Mouse (Mus musculus) ES-E14 (cell line): ENCODE measurements around the gene Cul4a. TPM values are rescaled to one million over a fixed set of nuclear protein-coding genes. Genes with fewer than 3 reads are reported as not detected.

Experiments used
- DNase-seq: peaks from one replicate; pipeline ENCODE4 v3.0.0-alpha.2; 2013; ENCODE audit warnings: low read depth, low spot score
- H3K27ac ChIP-seq: 2 replicates; pipeline ENCODE4 v1.5.1; 2012; ENCODE audit warnings: low read depth, mild to moderate bottlenecking, low read length, moderate library complexity, mixed read lengths; ENCODE audit not compliant: poor library complexity, insufficient read depth, severe bottlenecking
- H3K36me3 ChIP-seq: 2 replicates; pipeline ENCODE4 v1.6.1; 2012; ENCODE audit warnings: mild to moderate bottlenecking, low read length, moderate library complexity, mixed read lengths; ENCODE audit not compliant: control insufficient read depth, poor library complexity, insufficient read depth, severe bottlenecking
- H3K4me1 ChIP-seq, 2 experiments: fragments of 150-350 bp in 1 of 2; sonication (generic) in 1 of 2; 2 replicates each; pipeline ENCODE4 v1.6.1; 2012; ENCODE audit warnings: low read length in 2 of 2, mild to moderate bottlenecking in 1 of 2, mixed read lengths in 1 of 2; ENCODE audit not compliant: control insufficient read depth in 2 of 2, insufficient read depth in 2 of 2, poor library complexity in 1 of 2
- H3K4me3 ChIP-seq, 2 experiments: fragments of 150-350 bp in 1 of 2; sonication (generic) in 1 of 2; 2 replicates each; pipeline ENCODE4 v1.5.1; 2012; ENCODE audit warnings: low read length in 2 of 2, low read depth in 1 of 2, mild to moderate bottlenecking in 1 of 2, mixed read lengths in 1 of 2; ENCODE audit not compliant: insufficient read depth in 1 of 2, poor library complexity in 1 of 2, severe bottlenecking in 1 of 2
- H3K9ac ChIP-seq: 2 replicates; pipeline ENCODE4 v1.6.1; 2012; ENCODE audit warnings: low read depth, mild to moderate bottlenecking, low read length, mixed read lengths; ENCODE audit not compliant: poor library complexity, insufficient read depth, severe bottlenecking
- H3K9me3 ChIP-seq: fragments of 150-350 bp; sonication (generic); 2 replicates; pipeline ENCODE4 v1.6.1; 2012; ENCODE audit warnings: low read depth, mild to moderate bottlenecking, low read length; ENCODE audit not compliant: control insufficient read depth, insufficient read depth
- CHD2 ChIP-seq: IDR thresholded peaks from 2 replicates; pipeline ENCODE4 v1.6.1; 2014; ENCODE audit warnings: mild to moderate bottlenecking, low read depth, low read length, inconsistent platforms
- HCFC1 ChIP-seq: IDR thresholded peaks from 2 replicates; pipeline ENCODE4 v1.6.1; 2012; ENCODE audit warnings: low read length, inconsistent platforms, borderline replicate concordance; ENCODE audit not compliant: insufficient read depth
- MAFK ChIP-seq: IDR thresholded peaks from 2 replicates; pipeline ENCODE4 v1.6.1; 2014; ENCODE audit warnings: mild to moderate bottlenecking, low read depth, low read length, inconsistent platforms; ENCODE audit not compliant: insufficient read depth
- ZC3H11A ChIP-seq: IDR thresholded peaks from 2 replicates; pipeline ENCODE4 v1.6.1; 2012; ENCODE audit warnings: low read depth, mild to moderate bottlenecking, inconsistent platforms, low read length, borderline replicate concordance
- ZNF384 ChIP-seq: IDR thresholded peaks from 2 replicates; pipeline ENCODE4 v1.6.1; 2012; ENCODE audit warnings: low read depth, low read length, inconsistent platforms
- in situ Hi-C, 2 experiments: fragments of 600-800 bp; cut with MboI; formaldehyde crosslinking; loops; one replicate each; pipeline ENCODE4 v1.15.1; 2025; ENCODE audit warnings: low sequenced_read_pairs in 2 of 2, inconsistent platforms in 1 of 2; ENCODE audit not compliant: unreplicated experiment in 2 of 2
- total RNA-seq: library from RNA; depleted of rRNA; stranded (reverse); fragments of 300-350 nt; gene quantifications from 2 replicates; pipeline ENCODE4 v1.2.3, GENCODE M21; 2012; rRNA removed

Cul4a gene
- total RNA-seq, 1 experiment: 42.7 TPM

DNA sequence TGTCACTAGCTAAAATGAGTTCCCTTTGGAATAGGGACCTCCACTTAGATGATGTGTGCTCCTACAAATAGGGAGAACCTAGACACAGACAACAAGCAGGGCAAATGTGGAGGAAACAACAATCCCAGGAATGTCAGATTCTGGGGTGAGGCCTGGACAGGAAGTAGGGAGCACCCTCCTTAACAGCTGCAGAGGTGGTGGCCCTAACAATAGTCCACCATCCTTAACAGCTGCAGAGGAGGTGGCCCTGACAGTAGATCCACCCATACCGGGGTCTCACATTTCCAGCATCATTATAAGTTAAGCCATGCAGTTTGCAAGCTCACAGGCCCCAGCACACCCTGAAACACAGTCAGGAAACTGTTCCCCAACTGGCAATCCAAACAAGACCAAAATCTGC lies 83.4 kb downstream of the Cul4a start:
- no peak overlapping the region for H3K9ac ChIP-seq
- peaks cover 57% of the 10 kb centered on the region for H3K36me3 ChIP-seq
- DNase-seq: no peak
- TF ChIP-seq HCFC1 (no peak), ZNF384 (no peak), MAFK (no peak), CHD2 (no peak), ZC3H11A (no peak)
- H3K4me3 ChIP-seq: no peak overlapping the region
- no peaks in the 10 kb centered on the region for H3K9me3 ChIP-seq
- H3K27ac ChIP-seq: no peak overlapping the region
- peaks cover 0 to 4% of the 10 kb centered on the region in 2 experiments; a peak in 1 of 4 replicates for H3K4me1 ChIP-seq
- in situ Hi-C loops: no loop called here

DNA sequence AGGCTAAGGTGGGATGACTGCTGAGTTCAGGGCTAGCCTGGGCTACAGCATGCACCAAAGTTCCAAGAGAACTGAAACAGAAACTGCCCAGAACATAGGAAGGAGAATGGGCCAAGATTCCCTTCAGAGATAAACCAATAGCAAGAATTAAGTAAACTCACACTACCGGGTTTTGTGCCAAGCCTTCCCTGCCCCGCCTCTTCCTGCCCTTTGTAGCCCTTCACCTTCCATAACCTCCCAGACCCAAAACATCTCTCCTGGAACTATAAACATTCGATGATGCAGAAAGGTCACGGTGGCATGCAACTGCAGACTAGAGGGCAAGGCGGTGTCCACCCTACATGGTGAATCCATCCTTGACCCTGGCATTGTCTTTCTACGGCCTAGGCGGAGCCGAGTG lies 84.8 kb downstream of the Cul4a start:
- TF ChIP-seq ZNF384 (no peak), MAFK (no peak), CHD2 (no peak), ZC3H11A (no peak), HCFC1 (no peak)
- Histone ChIP-seq H3K36me3 (peaks cover 45% of the 10 kb centered on the region), H3K9ac (no peak overlapping the region), H3K4me1 (peaks cover 2 to 4% of the 10 kb centered on the region in 2 experiments; a peak in 1 of 4 replicates), H3K4me3 (peak overlapping the region in 1 of 2 experiments; percentile 37; a peak in 2 of 4 replicates), H3K27ac (no peak overlapping the region), H3K9me3 (no peaks in the 10 kb centered on the region)
- in situ Hi-C loops: no loop called here
- no peak for DNase-seq

DNA sequence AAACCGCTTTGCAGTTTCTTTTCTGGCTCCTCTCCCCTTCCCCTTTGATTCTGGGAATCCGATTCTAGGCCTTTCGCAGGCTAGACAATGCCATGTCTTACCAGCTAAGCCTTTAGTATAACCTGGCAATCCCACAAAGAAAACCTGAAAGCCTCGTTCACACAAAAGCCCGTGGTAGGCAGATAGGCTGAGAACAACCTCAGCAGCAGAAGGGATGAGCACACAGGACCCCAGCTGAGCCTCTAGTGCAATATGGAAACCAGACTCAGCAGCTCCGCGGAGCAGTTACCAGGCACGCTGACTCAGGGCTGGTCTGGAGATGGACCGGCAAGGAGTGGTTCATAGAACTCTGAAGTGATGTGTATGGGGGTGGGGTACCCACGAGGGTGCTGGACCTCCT lies 89.4 kb downstream of the Cul4a start:
- peak overlapping the region; percentile 41; the same call in 1 of the 2 replicates for H3K9ac ChIP-seq
- no peak for TF ChIP-seq HCFC1
- TF ChIP-seq ZNF384: no peak
- no peak for TF ChIP-seq CHD2
- TF ChIP-seq MAFK: no peak
- TF ChIP-seq ZC3H11A: no peak
- H3K9me3 ChIP-seq: no peaks in the 10 kb centered on the region
- DNase-seq: no peak
- peak overlapping the region; percentile 41; the same call in 1 of the 2 replicates for H3K27ac ChIP-seq
- H3K4me1 ChIP-seq: peaks cover 2 to 18% of the 10 kb centered on the region in 2 experiments; a peak in 3 of 4 replicates
- H3K4me3 ChIP-seq: peak overlapping the region; percentile 20 to 28
- peaks cover 32% of the 10 kb centered on the region for H3K36me3 ChIP-seq
- in situ Hi-C loops: no loop called here

DNA sequence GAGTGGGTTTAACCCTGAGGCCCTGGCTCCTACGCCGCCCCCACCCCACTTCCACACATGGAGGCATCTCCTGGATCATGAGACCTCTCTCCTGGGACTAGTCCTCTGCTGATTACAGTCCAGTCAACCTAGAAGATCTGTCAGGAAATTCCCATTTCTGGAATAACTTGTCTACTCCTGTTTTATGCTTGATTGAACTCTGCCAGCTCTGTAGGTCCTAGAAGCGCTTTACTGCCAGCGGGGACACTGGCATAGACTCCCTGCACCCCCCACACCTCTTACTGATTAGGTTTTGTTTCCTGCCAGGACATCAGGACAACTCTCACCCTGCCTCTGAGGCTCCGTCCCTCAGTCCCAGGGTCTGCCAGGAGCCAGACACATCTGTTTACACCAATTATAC lies 92.1 kb downstream of the Cul4a start:
- in situ Hi-C loops: no loop called here

More for the DNA sequence above, 92.1 kb downstream of the Cul4a start:
- Histone ChIP-seq H3K4me3 (no peak overlapping the region), H3K9me3 (no peaks in the 10 kb centered on the region), H3K27ac (no peak overlapping the region), H3K36me3 (peaks cover 12% of the 10 kb centered on the region), H3K9ac (no peak overlapping the region), H3K4me1 (peaks cover 8 to 15% of the 10 kb centered on the region in 2 experiments; a peak in 3 of 4 replicates)
- TF ChIP-seq ZNF384 (no peak), MAFK (no peak), HCFC1 (no peak), CHD2 (no peak), ZC3H11A (no peak)
- DNase-seq: no peak

Other genes with a start within 250 kb of the Cul4a start
- gene Mcf2l, start 231.8 kb upstream of the Cul4a start, total RNA-seq: 16.0 and 26.7 TPM in 2 replicates
- gene F7, start 79.6 kb upstream of the Cul4a start, total RNA-seq: 0.09 and 0.16 TPM in 2 replicates
- gene F10, start 68.3 kb upstream of the Cul4a start, total RNA-seq: not detected in 2 replicates
- gene Proz, start 44.7 kb upstream of the Cul4a start, total RNA-seq: 0.21 and 0.22 TPM in 2 replicates
- gene Pcid2, start 162 bp upstream of the Cul4a start, total RNA-seq: 35.2 and 42.5 TPM in 2 replicates
- 559 and 680 TPM in 2 replicates for gene Lamp1, start 53.5 kb downstream of the Cul4a start, total RNA-seq
- 36.3 and 60.0 TPM in 2 replicates for gene Grtp1, start 95.0 kb downstream of the Cul4a start, total RNA-seq
- 0.31 and 0.32 TPM in 2 replicates for gene Adprhl1, start 148.5 kb downstream of the Cul4a start, total RNA-seq
- gene Dcun1d2, start 182.5 kb downstream of the Cul4a start, total RNA-seq: 10.6 and 12.3 TPM in 2 replicates
- 20.3 and 27.0 TPM in 2 replicates for gene Tmco3, start 182.6 kb downstream of the Cul4a start, total RNA-seq
- gene Tfdp1, start 233.1 kb downstream of the Cul4a start, total RNA-seq: 97.9 and 110 TPM in 2 replicates